Mouse (Mus musculus): ENCODE results near the gene Pdk1.

DNA sequence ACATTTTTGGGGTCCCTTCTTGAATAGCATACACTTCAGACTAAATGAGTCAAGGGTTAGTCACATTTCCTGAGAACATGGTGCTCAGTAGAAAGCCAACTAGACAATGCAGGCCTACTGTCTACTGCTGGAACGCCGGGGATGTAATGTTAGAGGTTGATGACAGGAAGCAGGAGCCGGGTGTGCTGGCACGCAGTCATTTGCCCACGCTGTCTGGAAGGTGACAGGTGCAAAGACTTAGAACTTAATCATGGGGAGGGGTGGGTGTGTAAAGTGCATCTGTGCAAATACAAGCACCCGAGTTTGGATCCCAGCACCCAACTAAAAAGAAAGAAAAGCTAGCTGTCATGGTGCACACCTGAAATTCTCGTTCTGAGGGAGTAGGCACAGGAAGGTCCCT is 32.1 kb downstream of the Pdk1 start:
- TF ChIP-seq CTCF (IDR thresholded peaks at IDR 0.05; ENCODE audit: low read depth, low read length) (no peak), POLR2A (IDR thresholded peaks at IDR 0.05; ENCODE audit: borderline replicate concordance, low read depth, low read length) (no peak)

Measured in bone marrow macrophage, adult 2 months (primary cell).